Mouse (Mus musculus): ENCODE measurements around the gene Borcs5. TPM values are rescaled to one million over a fixed set of nuclear protein-coding genes. Genes with fewer than 3 reads are reported as not detected.
A peak's percentile ranks its signal among the peaks of the same experiment; 100 is the strongest.

The Borcs5 gene
- polyA plus RNA-seq, 1 experiment from 2014 or later = 18.4 TPM

DNA sequence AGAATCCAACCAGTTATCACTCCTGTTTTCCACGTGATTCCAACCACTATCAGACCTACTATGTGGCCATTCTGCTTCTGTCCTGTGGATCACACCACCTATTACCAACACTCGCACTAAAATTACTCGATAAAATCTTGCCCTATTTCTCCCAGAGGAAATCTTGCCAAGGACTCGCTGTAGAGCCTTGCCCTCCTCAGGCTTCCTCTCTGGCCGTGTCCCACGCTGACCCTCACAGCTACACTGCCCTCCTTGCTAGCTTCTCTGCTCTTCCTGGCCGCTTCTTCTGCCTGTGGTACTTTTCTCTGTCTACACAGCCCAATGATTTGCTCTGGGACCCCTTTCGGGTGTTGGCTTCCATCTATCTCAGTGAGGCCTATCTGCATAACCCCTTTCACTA is 93.5 kb downstream of the Borcs5 start:
- Histone ChIP-seq H3K4me1 (ENCODE audit: insufficient read depth, low read depth, low read length) (no peaks in the 10 kb centered on the region), H3K27me3 (replicated peaks; ENCODE audit: insufficient read depth, low read length) (no peaks in the 10 kb centered on the region), H3K4me2 (replicated peaks; ENCODE audit: low read depth, low read length) (no peak overlapping the region), H3K27ac (ENCODE audit: low read length) (no peak overlapping the region), H3K36me3 (ENCODE audit: insufficient read depth, low read length) (no peaks in the 10 kb centered on the region), H3K9ac (replicated peaks; ENCODE audit: low read depth) (no peak overlapping the region), H3K4me3 (ENCODE audit: low read depth, low read length) (no peak overlapping the region), H3K9me3 (ENCODE audit: low read length) (no peaks in the 10 kb centered on the region)
- TF ChIP-seq CTCF (IDR thresholded peaks at IDR 0.05) = no peak
- TF ChIP-seq EP300 (IDR thresholded peaks at IDR 0.05) = no peak
- WGBS = 88% methylated on average over 8 of the region's 8 CpGs
- DNase-seq (ENCODE audit: low spot score) (no peak), ATAC-seq (no peak)

DNA sequence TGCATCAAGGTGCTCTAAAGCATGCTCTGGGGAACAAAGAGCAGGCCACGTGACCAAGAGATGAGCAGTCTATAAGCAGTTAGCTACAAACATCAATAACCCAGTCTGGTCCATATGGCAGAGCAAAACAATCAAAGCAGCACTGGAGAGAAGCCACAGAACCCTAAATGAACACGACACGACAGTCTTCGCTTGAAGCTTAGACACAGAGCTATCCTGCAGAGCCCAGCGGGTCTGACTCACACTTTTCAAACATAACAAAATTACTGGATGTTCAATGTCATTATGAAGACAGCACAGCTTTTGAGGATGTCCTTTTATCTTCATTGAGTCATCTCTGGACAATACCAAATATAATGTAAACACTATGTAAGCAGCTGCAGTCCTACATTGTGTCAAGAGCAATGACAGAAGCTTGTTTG is 94.5 kb downstream of the Borcs5 start:
- H3K9ac ChIP-seq (replicated peaks; ENCODE audit: low read depth) = no peak overlapping the region
- H3K4me1 ChIP-seq (ENCODE audit: insufficient read depth, low read depth, low read length) = no peaks in the 10 kb centered on the region
- H3K27me3 ChIP-seq (replicated peaks; ENCODE audit: insufficient read depth, low read length) = no peaks in the 10 kb centered on the region
- ATAC-seq = peak; percentile 64
- H3K36me3 ChIP-seq (ENCODE audit: insufficient read depth, low read length) = 0 out of 2 replicates have a peak, but pooled peaks cover 4% of the 10 kb centered on the region
- DNase-seq (ENCODE audit: low spot score) = peak; percentile 38
- H3K9me3 ChIP-seq (ENCODE audit: low read length) = no peaks in the 10 kb centered on the region
- no peak overlapping the region for H3K27ac ChIP-seq (ENCODE audit: low read length)
- no peak overlapping the region for H3K4me2 ChIP-seq (replicated peaks; ENCODE audit: low read depth, low read length)
- no peak overlapping the region for H3K4me3 ChIP-seq (ENCODE audit: low read depth, low read length)
- 58% methylated on average over 5 of the region's 5 CpGs for WGBS
- TF ChIP-seq EP300 (IDR thresholded peaks at IDR 0.05) (peak; percentile 45; the same call in 1 of the 2 replicates), CTCF (IDR thresholded peaks at IDR 0.05) (no peak)

DNA sequence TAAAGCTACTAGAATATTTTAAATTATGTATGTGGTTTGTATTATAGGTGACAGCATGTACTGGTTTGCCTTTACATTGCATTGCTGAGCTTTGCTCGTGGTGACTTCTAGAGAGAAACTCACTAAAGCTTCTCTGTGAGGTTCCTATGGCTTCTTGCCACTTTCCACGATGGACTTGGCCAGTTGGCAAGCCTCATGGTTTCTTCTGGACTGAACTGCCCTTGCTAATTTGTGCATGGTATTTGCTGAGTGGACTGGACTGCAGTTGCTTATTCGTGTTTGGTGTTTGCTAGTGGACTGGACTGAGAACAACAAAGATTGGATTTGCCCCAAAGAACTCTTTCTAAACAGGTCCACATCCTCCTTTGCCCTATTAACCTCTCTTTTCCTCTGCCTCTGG is 97.5 kb downstream of the Borcs5 start:
- H3K36me3 ChIP-seq (ENCODE audit: insufficient read depth, low read length) = 0 out of 2 replicates have a peak, but pooled peaks cover 6% of the 10 kb centered on the region
- TF ChIP-seq CTCF (IDR thresholded peaks at IDR 0.05) (no peak), EP300 (IDR thresholded peaks at IDR 0.05) (no peak)
- H3K4me3 ChIP-seq (ENCODE audit: low read depth, low read length) = no peak overlapping the region
- H3K27me3 ChIP-seq (replicated peaks; ENCODE audit: insufficient read depth, low read length) = no peaks in the 10 kb centered on the region
- DNase-seq (ENCODE audit: low spot score) = no peak
- H3K9ac ChIP-seq (replicated peaks; ENCODE audit: low read depth) = no peak overlapping the region
- no peak for ATAC-seq
- H3K4me1 ChIP-seq (ENCODE audit: insufficient read depth, low read depth, low read length) = no peaks in the 10 kb centered on the region
- H3K4me2 ChIP-seq (replicated peaks; ENCODE audit: low read depth, low read length) = no peak overlapping the region
- no peaks in the 10 kb centered on the region for H3K9me3 ChIP-seq (ENCODE audit: low read length)
- H3K27ac ChIP-seq (ENCODE audit: low read length) = no peak overlapping the region
- 79% methylated on average over 3 of the region's 3 CpGs for WGBS

DNA sequence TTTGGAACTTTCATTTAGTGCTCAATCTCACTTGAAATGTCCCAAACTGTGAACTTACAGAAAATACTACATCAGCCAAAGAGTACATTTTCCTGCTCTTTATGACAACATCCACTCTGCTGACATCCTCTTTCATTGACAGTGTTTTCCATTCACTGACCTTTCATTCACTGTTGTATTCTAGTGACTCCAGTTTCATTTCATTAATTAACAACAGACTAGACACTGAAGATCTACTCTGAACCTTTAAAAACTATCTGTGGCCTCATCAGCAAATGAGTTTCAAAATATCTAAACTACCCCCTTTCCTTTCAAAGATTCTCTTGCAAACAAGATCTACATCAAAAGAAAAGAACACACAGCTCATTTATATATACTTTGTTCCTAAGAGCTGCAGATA is 104.3 kb downstream of the Borcs5 start:
- H3K27ac ChIP-seq (ENCODE audit: low read length) = no peak overlapping the region
- no peaks in the 10 kb centered on the region for H3K27me3 ChIP-seq (replicated peaks; ENCODE audit: insufficient read depth, low read length)
- H3K4me1 ChIP-seq (ENCODE audit: insufficient read depth, low read depth, low read length) = no peaks in the 10 kb centered on the region
- ATAC-seq (no peak), DNase-seq (ENCODE audit: low spot score) (no peak)
- H3K9ac ChIP-seq (replicated peaks; ENCODE audit: low read depth) = no peak overlapping the region
- H3K36me3 ChIP-seq (ENCODE audit: insufficient read depth, low read length) = 0 out of 2 replicates have a peak, but pooled peaks cover 8% of the 10 kb centered on the region
- no peaks in the 10 kb centered on the region for H3K9me3 ChIP-seq (ENCODE audit: low read length)
- H3K4me3 ChIP-seq (ENCODE audit: low read depth, low read length) = no peak overlapping the region
- no peak overlapping the region for H3K4me2 ChIP-seq (replicated peaks; ENCODE audit: low read depth, low read length)
- TF ChIP-seq EP300 (IDR thresholded peaks at IDR 0.05) (no peak), CTCF (IDR thresholded peaks at IDR 0.05) (no peak)

DNA sequence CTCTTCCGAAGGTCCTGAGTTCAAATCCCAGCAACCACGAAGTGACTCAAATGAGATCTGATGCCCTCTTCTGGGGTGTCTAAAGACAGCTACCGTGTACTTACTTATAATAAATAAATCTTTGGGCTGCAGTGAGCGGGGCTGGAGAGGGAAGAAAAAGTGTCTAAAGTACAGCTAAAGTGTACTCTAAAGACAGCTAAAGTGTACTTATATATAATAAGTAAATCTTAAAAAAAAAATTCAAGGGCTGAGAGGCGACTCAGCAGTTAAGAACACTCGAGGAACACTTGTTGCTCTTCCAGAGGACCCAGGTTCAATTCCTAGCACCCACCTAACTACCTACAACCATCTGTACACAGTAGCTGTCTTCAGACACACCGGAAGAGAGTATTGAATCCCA is 106.6 kb downstream of the Borcs5 start:
- H3K9me3 ChIP-seq (ENCODE audit: low read length) = no peaks in the 10 kb centered on the region
- H3K36me3 ChIP-seq (ENCODE audit: insufficient read depth, low read length) = 0 out of 2 replicates have a peak, but pooled peaks cover 3% of the 10 kb centered on the region
- peak; percentile 61 for DNase-seq (ENCODE audit: low spot score)
- H3K4me2 ChIP-seq (replicated peaks; ENCODE audit: low read depth, low read length) = no peak overlapping the region
- TF ChIP-seq CTCF (IDR thresholded peaks at IDR 0.05) (no peak), EP300 (IDR thresholded peaks at IDR 0.05) (peak; percentile 64)
- H3K4me3 ChIP-seq (ENCODE audit: low read depth, low read length) = no peak overlapping the region
- H3K9ac ChIP-seq (replicated peaks; ENCODE audit: low read depth) = no peak overlapping the region
- H3K27ac ChIP-seq (ENCODE audit: low read length) = no peak overlapping the region
- ATAC-seq = peak; percentile 48
- no peaks in the 10 kb centered on the region for H3K27me3 ChIP-seq (replicated peaks; ENCODE audit: insufficient read depth, low read length)
- no peaks in the 10 kb centered on the region for H3K4me1 ChIP-seq (ENCODE audit: insufficient read depth, low read depth, low read length)
- 73% methylated on average over 7 of the region's 7 CpGs for WGBS

DNA sequence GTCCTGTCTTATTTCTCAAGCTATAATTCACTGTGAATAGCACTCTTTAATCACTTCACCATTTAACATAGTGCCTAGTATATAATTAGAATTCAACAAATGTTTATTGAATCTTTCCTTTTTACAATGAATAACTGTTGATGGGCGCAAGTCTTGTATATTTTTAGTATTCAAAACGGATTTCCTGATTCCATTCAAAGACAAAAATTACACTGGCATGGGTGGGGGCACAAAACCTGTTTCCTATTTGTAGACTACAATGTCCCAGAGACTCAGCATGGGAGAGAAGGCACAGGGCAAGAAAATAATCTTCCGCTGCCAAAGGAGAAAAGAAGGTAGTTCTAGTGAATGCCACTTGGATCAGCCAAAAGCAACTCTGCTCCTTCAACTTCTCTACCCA is 108.8 kb downstream of the Borcs5 start:
- DNase-seq (ENCODE audit: low spot score) (peak; percentile 50), ATAC-seq (peak; percentile 58)
- WGBS = 63% methylated on average over 3 of the region's 3 CpGs
- Histone ChIP-seq H3K4me2 (replicated peaks; ENCODE audit: low read depth, low read length) (no peak overlapping the region), H3K4me1 (ENCODE audit: insufficient read depth, low read depth, low read length) (no peaks in the 10 kb centered on the region), H3K4me3 (ENCODE audit: low read depth, low read length) (no peak overlapping the region), H3K27me3 (replicated peaks; ENCODE audit: insufficient read depth, low read length) (no peaks in the 10 kb centered on the region), H3K36me3 (ENCODE audit: insufficient read depth, low read length) (0 out of 2 replicates have a peak, but pooled peaks cover 3% of the 10 kb centered on the region), H3K27ac (ENCODE audit: low read length) (no peak overlapping the region; the same call in 1 of the 2 replicates), H3K9me3 (ENCODE audit: low read length) (no peaks in the 10 kb centered on the region), H3K9ac (replicated peaks; ENCODE audit: low read depth) (no peak overlapping the region)
- TF ChIP-seq EP300 (IDR thresholded peaks at IDR 0.05) = peak; percentile 96
- no peak for TF ChIP-seq CTCF (IDR thresholded peaks at IDR 0.05)

DNA sequence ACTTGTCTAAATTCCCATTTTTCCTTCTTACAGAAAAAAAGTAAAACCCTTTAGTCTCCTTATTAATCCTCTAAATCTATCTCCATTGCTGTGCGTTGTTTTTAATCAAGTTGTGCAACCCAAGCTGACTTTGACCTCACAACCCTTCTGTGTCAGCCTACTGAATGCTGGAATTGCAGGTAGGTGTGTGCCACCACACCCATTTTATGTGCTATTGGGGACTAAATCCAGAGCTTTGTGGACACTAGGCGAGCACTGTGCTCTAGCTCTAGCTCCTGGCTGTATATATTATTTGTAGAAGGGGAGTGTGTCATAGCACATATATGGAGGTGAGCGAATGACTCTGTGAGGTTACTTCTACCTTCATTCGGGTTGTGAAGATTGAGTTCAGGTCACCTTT is 111.8 kb downstream of the Borcs5 start:
- no peak overlapping the region for H3K4me2 ChIP-seq (replicated peaks; ENCODE audit: low read depth, low read length)
- 0 out of 2 replicates have a peak, but pooled peaks cover 1% of the 10 kb centered on the region for H3K36me3 ChIP-seq (ENCODE audit: insufficient read depth, low read length)
- H3K27ac ChIP-seq (ENCODE audit: low read length) = no peak overlapping the region
- H3K9me3 ChIP-seq (ENCODE audit: low read length) = no peaks in the 10 kb centered on the region
- no peak overlapping the region for H3K4me3 ChIP-seq (ENCODE audit: low read depth, low read length)
- DNase-seq (ENCODE audit: low spot score) (no peak), ATAC-seq (no peak)
- H3K4me1 ChIP-seq (ENCODE audit: insufficient read depth, low read depth, low read length) = no peaks in the 10 kb centered on the region
- WGBS = 93% methylated on average over 4 of the region's 4 CpGs
- H3K27me3 ChIP-seq (replicated peaks; ENCODE audit: insufficient read depth, low read length) = no peaks in the 10 kb centered on the region
- H3K9ac ChIP-seq (replicated peaks; ENCODE audit: low read depth) = no peak overlapping the region
- TF ChIP-seq EP300 (IDR thresholded peaks at IDR 0.05) = no peak
- no peak for TF ChIP-seq CTCF (IDR thresholded peaks at IDR 0.05)

Measured in lung, postnatal 0 days (tissue).